Mouse (Mus musculus): ENCODE results near the gene Gm28308.

Gm28308 gene

DNA sequence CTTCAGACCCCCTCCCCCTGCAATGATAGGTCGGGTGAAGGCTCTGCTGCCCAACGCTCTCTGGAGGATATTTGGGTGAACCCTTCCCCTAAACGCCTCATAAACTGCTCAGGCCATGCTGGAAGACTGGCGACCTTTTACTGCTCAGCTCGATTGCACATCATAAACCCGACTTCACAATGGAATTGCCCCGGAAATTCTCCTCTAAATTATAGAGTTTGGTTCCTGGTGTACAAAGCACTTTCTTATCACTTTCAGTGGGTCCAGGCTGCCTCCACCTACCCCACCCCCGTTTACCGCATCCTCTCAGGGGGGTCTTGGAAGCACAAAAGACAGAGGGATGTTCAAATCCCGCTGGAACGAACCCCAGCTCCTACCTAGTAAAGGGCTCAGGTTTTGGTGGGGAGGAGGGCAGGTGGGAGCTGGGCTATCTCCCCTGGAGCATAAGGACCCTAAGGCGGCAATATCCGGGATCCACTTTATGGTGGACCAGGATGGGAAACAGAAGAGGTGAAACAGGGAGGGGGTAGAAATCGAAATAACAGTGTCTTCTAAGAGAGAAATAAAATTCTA is 5.6 kb upstream of the Gm28308 start:
- DNase-seq, result no peak

DNA sequence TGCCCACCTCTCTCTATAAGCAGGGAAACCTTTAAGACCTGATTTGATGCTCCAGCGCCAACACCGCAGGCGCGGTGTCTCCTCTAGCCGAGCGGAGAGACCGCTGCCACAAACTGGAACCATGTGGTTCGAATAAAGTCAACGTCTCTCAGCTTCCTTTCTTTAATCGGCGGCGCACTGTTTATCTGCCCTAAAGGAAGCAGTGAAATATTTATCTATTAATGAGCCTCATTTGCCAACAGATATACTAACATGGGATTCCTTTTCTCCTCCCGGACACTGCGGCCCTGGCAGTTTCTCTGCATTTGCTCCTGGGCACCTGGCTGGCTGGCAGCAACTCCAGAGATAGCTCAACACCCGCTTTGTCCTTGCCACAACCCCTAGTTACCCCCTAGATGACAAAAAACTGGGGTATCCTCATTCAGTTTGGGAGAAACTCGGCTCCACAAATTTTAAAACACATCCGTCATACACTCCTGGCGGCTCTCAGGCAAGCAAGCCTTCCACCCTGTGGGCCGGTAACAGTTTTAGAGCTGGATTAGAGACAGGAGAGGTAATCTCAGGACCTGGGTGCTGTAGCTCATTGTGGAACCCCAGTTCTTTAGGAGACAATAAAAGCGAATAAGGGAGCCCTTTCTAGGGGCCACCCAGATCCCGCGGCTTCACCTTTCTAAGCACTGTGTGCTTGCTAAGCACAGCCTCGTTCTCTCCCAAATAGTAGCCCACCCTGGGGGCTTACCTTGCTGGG is 4.9 kb upstream of the Gm28308 start:
- no peak for DNase-seq

DNA sequence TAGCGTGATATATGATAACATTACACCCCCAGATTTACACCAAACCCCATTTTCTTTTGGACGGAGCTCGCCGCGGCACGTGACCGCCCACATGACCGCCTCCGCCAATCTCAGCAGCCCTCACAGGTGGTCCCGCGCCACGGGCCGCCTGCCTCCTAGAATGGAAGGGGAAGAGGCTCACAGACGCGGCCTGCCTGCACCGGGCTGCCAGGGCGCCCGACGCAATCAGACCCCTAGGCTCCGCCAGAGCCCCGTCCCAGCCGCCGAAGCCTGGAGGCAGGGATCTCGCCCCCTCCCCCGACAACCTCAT is 4.3 kb upstream of the Gm28308 start:
- DNase-seq, result no peak

DNA sequence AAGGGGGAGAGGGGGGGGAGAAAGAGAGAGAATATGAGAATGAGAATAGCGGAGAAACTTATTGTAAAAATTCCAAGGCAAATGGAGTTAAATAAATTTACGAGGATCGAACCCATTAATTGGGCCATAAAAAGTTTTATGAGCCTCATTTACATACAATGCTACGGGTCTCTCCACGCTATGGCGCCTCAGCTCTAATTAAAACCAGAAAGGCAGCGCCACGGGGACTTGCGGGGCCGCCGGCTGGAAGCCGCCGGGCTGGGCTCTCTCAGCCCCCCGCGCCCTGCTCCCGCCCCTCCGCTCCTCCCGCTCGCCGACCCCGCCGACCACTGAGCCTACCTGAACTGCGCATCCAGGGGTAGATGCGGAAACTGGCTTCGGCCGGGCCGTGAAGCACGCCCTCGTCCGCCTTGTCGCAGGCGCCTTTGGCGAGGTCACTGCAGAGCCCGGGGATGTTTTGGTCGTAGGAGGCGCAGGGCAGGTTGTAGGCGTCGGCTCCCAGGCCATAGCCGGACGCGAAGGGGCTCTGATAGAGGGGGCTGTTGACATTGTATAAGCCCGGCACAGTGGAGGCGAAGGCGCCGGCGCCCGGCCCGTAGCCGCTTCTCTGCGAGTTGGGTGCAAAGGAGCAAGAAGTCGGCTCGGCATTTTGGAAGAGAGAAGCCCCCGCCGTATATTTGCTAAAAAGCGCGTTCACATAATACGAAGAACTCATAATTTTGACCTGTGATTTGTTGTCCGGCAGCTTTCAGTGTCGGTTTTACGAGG is 3.7 kb upstream of the Gm28308 start:
- DNase-seq, result no peak

DNA sequence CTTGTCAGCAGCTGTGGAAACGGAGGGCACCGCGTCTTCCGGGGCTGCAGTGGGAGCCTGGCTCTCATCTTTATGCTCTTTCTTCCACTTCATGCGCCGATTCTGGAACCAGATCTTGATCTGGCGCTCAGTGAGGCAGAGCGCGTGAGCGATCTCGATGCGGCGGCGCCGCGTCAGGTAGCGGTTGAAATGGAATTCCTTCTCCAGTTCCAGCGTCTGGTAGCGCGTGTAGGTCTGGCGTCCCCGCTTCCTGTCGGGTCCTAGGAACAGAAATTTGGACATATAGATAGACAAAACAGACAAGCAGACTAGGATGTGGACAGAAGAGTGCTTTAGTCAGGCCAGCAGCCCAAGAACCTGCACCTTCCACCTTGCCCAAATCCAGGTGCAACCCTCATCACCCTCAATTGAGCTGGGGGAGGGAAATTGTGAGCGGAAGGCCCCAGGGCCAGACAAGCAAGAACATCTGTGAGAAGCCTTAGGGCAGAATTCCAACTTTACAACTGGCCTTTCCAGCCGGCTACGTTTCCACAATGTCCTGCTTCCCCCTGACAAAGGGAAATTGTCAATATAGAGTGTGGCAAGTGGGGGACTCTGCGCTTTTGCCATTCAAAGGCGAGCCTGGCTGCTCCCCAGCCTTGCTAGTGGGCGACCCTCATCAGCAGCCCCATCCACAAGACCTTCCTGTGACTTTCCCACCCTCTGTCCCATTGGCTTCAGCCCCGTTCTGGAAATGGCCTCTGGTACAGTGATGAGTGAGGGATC is 2.8 kb upstream of the Gm28308 start:
- no peak for DNase-seq

DNA sequence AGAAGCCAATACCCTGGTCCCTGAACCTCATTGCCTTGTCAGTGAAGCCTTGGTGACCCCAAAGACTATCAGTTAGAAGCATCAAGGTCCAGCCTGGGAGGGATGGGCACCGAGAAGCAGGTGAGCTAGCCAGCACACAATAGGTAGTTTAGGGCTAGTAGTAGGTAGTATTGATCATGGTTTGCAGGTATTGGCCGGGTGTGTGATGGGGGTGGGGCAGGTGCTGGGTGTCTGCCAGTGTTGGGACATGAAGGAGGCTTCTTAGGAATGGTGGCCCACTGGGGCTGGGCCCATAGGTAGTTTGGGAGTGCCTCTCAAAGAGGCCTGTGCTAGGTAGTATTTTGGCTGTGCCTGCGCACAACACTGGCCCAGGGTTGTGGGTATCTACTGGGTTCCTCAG is 1.9 kb upstream of the Gm28308 start:
- no peak for DNase-seq

DNA sequence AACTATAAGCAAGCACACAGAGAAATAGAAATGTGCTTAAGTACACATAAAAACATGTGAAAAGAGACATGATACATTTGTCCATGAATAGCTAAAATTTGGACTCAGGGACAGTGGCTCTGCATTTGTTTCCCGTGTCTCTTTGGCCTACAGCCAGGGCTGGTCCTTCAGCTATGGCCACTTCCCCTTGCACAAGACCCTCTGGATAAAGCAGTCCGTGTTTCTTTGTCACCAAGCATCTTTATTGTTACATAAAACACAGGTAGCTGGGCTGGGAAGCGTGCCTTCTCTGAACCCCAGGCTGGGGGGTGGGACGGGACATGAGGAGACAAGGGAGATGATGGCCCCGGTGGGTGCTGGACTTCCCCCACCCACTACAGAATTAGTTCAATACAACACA is 1.1 kb upstream of the Gm28308 start:
- DNase-seq, result no peak

DNA sequence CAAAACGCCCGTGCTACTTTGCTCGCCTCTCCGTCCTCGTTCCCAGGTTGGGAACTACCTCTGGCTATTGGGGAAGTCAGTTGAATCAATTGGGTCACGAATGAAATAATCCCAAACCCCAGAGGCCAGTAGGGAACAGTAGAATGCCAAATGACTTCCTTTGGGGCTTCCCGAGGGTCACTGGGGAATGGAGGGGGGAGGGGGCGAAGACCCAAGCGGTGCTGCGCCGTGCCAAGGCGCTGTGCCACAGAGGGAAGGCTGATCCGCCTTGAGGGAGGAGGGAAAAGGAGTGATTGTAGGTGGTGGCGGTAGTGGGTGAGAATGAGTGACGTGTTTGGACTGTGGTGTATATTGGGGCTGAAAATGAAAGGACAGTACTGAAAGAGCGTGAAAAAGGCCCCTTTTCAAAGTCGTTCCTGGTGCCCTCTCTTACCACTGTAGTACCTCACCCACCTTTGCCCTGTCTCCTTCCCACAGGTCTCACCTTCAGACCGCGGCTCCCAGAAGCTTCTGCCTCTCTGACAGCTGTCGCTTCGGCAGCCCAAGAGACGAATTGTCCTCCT is 502 bp downstream of the Gm28308 start:
- DNase-seq, result no peak

DNA sequence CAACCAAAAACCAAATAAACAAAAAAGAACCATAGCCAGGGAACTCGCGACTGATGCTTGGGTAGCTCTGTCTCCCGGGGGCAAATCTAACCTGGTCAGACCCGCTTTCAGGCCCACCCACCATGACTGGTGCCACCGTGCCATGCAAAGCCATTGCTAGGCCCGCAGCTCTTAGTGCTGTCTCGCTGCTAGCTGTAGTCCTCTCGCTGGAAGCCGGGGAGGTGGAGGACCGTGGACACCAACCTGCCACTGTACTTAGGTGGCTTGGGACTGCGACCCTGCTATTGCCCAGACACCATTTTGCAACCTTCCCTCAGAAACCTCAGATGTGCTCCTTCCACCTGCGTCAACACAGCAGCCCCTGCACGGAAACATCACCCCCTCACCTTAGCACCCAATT is 1.2 kb downstream of the Gm28308 start:
- DNase-seq, result no peak

DNA sequence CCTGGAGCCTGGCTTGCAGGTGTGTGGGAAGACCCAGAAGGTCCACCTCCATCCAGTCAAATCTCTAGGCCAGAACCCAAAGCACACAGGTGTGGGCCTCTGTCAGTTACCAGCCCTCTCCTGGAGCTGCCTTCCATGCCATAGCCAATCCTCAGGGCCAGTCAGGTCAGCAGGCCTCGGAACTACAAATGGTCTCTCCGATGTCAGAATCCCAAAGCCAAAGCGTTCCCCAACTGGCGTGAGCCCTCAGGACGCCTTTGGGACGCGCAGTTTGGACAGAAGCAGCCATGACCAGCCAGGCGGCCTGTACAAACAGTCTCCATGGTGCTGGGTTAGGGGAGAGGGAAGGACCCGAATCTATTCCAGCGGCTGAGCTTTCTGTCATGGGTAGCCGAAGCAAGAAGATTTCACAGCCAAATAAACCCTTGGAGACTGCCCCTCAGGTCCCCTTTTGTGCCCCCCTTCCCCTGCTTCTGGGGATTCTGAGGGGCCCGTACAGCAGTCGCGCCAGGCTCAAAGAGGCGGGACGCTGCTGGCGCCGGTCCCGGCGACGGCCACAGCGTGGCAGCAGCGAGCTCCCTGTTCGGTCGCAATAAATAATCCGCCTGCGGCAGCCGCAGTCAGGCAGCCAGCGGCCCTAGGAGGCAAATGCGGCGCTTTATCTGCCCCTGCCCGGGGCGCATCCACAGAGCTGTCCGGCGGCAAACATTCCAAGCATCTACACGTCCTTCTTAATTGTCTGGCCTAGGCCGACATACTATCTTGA is 1.8 kb downstream of the Gm28308 start:
- peak; percentile 58 for DNase-seq

DNA sequence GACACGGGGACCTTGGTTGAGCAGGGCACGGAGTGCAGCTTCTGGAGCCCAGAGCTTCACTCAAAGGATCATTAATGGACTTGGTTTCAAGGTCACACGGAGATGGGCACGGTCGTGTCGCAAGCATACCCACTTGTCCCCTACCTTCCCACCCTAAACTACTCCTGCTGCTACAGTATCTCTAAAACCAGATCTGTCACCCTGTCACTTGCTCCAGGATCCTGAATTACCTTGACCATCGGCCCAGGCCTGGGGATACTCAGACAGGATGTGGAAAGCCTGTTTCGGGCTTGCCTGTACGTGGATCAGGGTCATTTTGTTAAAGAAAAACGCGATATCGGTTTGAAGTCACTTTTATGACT is 3.5 kb downstream of the Gm28308 start:
- DNase-seq, result no peak

DNA sequence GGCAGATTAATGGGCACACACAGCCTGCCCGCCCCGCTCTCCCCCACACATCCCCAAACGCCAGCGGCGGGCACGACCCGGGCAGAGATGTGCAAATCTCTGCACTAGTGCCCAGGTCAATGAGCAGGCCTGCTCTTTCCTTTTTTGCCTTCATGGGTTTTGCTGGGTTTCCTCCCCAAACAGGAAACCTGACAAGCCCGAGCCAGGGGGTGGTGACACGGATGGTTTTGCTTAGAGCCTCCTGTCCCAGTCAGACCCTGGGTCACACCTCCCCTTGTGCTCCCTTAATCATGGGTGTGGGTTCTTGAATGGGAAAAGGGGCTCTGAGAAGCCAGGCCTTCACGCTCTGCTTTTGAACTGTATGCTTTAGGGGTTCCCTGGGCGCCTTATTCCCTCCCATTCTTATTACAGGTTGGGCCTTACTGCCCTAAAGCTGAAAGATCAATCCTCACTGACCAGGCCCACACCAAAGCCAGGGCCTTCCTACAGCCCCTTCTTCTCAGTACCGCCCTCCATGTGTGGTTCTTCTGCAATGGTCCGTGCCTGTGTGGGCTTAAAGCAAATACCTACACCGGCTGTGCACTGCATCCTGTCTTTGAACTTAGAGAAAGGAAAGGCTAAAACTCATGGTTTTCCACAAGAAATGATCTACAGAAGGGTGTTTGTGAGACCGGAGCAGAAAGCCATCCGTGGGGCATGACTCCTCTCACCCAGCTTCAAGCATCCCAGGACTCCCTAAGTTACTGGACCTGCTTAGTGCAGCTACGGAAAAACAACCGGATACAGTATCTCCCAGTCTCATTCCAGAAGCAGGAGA is 4.1 kb downstream of the Gm28308 start:
- no peak for DNase-seq

DNA sequence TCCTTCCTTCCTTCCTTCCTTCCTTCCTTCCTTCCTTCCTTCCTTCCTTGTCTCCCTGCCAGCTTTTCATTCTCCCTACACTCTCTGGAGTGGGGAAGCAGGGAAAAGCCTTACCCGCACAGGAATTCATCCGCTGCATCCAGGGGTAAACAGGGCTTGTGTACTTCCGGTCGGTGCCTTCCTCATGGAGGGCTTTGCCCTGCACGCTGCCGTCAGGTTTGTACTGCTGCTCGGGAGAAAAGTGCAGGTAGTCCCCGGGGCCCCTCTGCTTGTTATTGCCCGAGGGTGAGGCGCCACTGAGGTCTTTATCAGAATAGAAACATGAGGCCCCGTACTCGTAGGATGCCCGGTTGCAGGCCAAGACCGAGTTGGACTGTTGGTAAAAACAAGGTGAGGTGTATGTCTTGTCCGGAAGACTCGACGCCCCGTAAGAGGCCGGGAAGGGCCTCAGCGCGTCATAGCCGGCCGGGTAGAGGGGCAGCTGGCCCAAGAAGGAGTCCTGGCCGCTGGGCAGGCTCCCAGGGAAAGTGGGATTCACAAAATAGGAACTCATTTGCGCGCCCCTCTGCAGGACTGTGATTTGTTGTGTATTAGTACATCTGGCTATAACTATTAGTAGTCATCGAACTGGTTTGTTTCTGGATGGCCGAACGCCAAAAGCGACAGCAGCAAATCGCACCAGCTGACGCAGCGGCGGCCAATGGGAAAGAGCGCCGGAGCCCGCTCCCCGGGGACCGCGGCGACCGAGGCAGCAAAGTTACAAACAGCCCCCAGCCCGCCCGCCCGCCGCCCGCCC is 4.9 kb downstream of the Gm28308 start, which contains the start of gene Hoxa6:
Gene Hoxa6 (minus strand): TSS at position 651 of the 796 bp plus-strand sequence.
- no peak for DNase-seq

DNA sequence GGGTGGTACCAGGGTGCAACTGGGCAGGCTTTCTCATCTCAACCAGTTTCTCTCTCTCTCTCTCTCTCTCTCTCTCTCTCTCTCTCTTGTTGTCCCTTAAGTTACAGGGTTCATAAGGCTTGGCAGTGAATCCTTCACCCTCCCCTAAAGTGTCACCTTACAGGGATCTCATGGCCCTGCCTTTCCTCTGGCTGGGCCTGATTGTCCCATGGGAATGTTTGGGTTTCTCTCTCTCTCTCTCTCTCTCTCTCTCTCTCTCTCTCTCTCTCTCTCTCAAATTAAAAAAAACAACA is 5.5 kb downstream of the Gm28308 start:
- DNase-seq, result no peak

DNA sequence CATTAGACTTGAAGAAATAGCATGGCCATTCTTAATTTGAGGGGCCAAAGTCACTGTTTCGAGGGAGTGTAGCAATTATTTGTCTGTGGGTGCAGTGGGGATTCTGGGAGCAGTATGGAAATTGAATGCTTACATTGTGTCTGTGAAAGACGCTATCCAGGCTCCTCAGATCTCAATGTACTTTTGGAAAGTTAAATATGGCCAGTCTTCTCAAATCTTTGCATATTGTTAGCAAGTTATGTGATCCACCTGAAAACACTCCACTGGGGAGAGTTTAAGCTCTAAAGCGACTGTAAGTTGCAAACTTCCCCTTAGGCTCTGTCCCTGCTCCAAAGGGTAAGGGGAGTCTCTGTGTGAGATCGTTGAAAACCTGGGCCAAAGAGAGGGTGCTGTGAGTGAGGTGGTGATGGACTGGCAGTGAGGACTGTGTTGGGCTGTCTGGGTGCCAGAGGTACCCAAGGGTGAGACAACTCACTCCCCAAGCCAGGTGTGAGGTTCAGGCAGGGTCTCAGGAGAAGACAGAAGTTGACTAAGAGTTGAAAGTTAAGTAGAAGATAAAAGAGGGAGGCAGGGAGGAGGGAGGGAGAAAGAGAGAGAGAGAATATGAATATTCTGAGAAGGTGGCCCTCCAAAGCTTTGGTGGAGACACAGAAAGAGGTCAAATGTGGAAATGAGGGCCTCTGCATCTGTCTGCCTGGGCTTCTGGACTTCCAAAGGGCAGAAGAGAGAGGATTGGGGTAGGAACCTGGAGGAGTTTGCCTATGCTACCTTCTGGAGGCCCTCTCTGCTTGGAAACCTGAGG is 6.1 kb downstream of the Gm28308 start:
- no peak for DNase-seq

DNA sequence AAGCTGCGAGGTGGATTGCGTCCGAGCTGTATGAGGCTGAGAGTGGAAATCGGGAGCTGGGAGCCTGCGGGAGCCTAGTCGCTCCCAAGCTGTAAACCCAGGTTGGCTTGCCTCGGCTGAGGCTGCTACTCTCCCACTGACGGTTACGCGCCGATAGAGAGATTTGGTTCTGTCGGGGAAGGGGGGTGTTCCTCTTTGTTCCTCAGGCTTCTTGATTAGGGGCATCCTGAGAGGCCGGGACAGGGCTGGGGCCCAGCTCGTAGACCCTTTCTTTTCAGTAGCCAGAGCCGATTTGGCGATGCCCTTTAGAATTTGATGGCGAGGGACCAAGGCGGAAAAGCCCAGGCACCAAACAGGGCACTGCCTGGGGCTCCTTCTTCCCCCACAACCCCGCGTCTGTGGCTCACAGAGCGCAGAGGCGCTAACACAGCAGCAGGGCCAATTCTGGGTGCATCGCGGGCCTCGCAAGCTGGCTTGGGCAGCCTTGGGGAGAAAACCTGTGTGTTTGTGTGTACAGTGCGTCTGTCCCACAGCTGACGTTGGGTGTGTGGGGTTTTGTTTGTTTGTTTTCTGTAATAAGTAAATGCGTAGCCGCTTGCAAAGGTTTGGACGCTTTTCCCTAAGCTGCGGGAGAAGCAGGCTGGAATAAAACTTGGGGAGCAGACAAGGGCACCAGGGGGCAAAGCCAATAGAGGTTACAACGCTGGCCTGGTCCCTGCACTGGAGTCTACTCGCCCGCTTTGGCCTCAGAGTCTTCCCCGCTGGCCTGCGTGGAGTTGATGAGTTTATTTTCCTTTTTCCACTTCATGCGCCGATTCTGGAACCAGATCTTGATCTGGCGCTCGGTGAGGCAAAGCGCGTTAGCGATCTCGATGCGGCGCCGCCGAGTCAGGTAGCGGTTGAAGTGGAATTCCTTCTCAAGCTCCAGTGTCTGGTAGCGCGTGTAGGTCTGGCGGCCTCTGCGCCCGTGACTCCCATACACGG is 7.2 kb downstream of the Gm28308 start:
- no peak for DNase-seq

DNA sequence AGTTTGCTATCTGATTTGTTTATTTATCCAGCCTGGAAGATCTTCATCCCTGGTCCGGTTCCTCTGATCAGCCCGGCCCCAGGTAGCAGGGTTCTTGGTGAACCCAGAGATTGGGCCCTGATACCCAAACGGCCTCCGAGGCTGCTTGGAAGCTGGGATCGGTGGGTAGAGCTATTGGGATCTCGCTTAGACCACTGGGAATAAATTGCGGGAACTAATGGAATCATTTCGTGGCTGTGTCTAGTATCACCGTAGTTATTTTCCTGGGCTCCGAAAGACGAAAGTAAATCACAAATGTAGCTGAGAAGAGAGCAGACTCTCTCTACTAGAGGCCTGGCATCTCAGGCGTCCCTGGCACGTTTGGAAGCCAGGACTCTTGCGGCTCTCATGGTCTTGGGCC is 7.9 kb downstream of the Gm28308 start:
- no peak for DNase-seq

DNA sequence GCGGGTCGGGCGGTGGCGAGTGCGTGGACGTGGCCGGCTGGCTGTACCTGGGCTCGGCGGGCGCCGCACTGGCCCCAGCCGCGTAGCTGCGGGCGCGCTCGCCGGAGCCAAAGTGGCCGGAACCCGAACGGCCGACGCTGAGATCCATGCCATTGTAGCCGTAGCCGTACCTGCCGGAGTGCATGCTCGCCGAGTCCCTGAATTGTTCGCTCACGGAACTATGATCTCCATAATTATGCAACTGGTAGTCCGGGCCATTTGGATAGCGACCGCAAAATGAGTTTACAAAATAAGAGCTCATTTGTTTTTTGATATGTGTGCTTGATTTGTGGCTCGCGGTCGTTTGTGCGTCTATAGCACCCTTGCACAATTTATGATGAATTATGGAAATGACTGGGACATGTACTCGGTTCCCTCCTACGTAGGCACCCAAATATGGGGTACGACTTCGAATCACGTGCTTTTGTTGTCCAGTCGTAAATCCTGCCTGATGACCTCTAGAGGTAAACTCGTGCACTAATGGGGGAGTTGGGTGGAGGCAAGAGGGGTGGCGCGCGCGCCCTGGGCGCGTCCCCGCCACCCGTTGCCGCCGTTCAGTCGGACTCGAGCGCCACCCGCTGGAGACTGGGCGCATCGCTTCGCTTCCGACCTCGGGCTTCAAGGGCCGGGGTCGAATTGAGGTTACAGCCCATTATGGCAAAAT is 8.9 kb downstream of the Gm28308 start, which contains the start of gene Hoxa5:
Gene Hoxa5 (minus strand): TSS at position 538 of the 703 bp plus-strand sequence.
- DNase-seq, result no peak

Measured in right cerebral cortex, adult 18-20 months (tissue).